Mouse (Mus musculus) T-helper 17 cell (primary cell): ENCODE measurements around the gene T.

Experiments
- in situ Hi-C, 2 experiments: fragments of 300-600 bp; cut with MboI, MseI; formaldehyde crosslinking; loops; 1 replicate in 1 of 2; 2 replicates in 1 of 2; pipeline ENCODE4 v1.15.1; 2025; ENCODE audit warnings: high pct_unique_total_duplicates in 2 of 2

T gene

DNA sequence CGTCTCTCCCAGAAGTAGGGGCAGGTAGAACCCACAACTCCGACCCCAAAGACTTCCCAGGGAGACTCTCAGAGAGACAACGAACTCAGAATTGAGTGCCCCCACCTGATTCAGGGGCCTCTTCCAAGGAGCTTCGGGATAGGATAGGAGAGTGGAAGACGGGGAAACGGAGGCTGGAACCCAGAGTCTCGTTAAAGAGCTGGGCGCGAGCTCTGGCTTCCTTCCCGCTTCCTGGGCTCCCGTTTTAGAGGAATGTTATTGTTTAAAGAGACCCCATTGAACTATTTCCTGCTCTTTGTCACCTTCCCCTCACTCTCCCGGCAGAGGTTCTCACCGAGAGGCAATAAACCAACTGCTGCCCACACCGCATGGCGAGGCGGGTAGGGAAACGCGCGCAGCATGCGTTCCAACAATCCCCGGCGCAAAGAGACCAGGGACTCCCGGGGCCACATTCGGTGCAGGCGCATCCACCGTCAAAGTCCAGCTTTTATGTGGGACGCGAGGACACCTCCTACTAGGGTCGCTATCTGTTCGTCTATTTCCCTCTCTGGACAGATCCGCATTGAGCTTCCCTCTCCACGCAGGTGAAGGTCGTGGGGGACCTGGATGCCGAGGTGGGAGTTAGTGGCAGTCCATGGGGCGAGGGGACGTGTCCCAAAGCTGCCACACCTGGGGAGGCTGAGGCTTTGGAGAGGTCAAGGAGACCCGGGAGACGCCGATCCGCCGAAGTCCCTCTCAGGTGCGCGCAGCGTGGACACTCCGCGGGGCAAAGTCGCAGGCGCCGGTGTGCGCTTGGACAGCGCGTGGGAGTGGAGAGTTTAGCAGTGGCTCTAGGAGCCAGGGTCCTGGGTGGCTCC lies 874 bp upstream of the T start:
- in situ Hi-C loops: no loop called here

DNA sequence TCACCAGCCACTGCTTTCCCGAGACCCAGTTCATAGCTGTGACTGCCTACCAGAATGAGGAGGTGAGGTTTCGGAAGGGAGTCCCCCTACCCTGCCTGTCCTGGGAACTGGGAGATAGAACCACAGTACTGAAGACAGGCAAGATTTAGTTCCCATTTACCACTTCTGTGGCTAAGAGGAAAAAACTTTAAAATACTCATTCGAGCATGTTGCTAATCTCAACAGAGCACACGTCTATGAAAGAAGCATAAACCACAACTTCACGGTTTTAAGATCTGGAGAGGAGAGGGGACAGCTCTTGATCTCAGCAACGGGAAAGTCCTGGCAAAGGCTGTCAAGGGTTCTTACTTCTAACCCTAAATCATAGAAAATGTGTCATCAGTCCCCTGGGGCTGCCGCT lies 2.0 kb downstream of the T start:
- in situ Hi-C loops: no loop called here

DNA sequence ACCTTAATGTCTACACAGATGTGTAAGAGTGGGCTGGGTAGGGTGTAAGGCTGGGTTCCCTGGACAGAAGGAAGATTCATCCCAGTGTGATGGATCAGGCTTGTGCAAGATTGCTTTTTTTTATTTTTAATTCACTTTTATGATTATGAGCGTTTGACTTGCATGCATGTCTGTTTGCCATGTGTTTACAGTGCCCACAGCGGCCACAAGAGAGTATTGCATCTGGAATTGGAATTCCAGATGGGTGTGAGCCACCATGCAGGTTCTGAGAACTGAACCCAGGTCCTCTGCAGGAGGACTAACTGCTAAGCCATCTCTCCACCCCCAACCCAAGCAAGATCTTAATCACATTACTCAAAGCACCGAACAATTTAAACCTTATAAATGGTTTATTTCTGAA lies 9.8 kb downstream of the T start:
- in situ Hi-C loops: no loop called here

GRCm38 (mm10) chr17:8447676-8448192 lies 13.5 kb downstream of the T start:
- in situ Hi-C loops: no loop called here

DNA sequence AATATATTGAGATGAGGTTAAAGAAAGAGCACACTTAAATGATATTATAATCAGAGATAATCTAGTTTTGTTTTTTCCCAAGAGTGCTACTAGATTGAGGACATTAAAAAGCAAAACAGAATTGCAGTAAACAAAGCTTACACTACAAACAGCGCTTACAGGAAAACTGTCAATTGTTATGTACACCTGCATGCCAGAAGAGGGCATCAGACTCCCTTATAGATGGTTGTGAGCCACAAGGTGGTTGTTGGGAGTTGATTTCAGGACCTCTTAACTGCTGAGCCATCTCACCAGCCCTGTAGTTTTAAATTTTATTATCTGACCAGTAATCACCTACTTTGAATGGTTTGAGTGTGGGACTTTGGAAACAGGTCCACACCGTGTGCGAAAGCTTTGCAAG lies 14.1 kb downstream of the T start:
- in situ Hi-C loops: no loop called here

DNA sequence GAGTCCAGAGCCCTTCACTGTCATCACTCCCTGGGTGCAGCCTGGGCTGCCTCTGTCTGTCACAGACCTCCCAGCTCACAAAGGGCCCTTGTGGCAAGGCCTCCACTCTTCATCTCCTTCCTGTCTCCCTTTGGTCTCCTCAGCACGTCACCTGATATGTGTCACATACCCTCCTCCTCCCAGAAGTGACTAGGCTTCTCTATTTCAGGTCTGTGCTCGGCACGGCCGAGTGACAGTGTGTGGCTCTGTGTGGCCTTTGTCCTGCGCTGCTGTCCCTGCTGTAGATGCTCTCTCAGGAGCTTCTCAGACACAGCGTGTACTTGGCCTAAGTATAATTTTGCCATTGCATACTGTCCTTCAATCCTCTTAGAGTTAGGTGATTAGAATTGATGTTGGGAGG lies 21.0 kb downstream of the T start:
- in situ Hi-C loops: no loop called here

GRCm38 (mm10) chr17:8455601-8456000 lies 21.4 kb downstream of the T start:
- in situ Hi-C loops: no loop called here

DNA sequence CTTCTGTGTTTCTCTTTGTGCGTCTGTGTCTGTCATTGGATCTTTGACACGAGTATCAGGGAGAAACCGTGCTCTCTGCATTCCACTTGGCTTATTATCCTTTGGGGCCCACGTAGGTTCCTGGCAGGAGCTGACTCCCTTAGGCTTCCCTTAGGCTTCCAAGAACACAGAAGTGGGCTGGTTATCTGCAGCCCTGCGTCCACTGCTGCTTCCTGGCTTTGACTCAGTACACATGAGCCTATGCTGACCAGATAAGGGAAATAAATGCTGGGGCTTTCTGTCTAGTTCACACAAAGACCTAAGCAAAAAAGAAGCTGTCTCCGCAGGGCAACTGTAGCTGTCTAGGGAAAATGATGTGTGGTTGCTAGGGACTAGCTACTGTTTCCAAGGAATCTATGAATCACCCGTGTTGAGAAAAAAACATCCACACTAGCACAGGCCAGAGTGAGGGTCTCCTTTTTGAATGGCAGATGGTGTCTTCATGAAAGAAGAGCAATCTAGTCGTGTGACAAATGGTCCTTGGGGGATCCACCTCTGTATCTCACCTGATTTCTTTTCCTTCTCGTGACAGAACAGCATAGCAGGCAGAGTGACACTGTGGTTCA lies 22.7 kb downstream of the T start:
- in situ Hi-C loops: no loop called here

- in situ Hi-C loops: loop anchor here in 1 of 2 experiments (5.0 kb wide), 1 partner anchor 1876 kb away; no protein-coding TSS in a partner anchor
Observed at GRCm38 (mm10) chr17:8461568-8461967, 27.3 kb downstream of the T start.

DNA sequence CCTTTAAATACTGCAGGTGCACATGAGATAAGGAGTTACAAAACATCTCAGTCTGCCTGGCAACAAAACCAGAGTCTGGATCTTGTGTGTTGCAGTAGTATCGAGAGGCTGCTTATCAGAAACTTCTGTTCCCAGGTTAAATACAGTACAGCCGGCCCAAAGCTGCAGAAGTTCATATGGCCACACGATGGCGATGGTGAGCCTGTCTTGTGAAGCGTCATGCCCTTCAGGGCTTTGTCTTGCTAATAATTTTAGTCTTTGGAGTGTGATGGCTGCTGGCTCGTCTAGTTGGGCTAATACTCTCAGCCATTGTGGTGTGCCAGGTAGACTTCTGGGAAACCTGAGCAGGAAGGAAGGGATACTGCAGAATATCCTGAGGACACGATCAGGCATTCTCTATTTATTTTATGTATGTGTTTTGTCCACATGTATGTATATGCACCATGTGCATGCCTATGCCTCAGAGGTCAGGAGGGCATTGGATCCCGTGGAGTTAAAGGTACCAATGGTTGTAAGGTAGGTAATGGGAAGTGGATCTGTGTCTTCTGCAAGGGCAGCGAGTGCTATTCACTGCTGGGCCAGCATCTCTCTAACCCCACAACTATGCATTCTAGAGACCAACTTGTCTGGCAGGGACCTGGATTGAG lies 29.4 kb downstream of the T start:
- in situ Hi-C loops: loop anchor here in 1 of 2 experiments (5.0 kb wide), 1 partner anchor 1874 kb away; no protein-coding TSS in a partner anchor

GRCm38 (mm10) chr17:8467771-8468170 lies 33.5 kb downstream of the T start:
- in situ Hi-C loops: loop anchor here in 1 of 2 experiments (5.0 kb wide), 1 partner anchor 130 kb away; no protein-coding TSS in a partner anchor

- in situ Hi-C loops: loop anchor here in 1 of 2 experiments (5.0 kb wide), 1 partner anchor 128 kb away; no protein-coding TSS in a partner anchor
Observed at GRCm38 (mm10) chr17:8468716-8469344, 34.6 kb downstream of the T start.

- in situ Hi-C loops: no loop called here
Observed at GRCm38 (mm10) chr17:8478554-8478953, 44.3 kb downstream of the T start.

DNA sequence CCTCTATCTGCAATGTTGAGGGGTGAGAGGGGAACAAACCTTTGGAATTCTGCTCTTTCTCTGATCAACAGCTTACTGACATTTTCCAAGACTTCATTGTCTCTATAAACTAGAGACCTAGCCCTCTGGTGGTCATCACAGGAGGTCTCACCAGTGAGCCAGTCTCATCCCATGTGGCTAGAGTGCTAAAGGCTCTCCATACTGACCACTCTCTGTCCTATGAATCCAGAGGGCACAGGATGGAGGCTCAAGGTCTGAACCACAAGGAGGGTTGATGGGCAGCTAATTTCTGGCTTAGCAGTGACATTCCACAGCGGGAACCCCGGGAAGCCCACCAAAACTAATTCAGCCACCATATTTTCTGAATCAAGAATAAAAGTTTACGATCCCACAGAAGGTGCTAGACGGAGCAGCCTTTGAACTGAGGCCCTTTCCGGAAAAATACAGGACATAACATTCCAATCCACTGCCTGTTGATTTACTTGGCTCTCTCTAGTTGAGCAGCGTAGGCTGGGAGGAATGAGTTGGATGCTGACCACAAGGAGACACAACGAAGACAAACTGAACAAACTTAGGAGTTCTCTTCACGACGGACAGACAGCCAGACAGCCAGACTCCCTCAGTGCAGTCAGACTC lies 45.4 kb downstream of the T start:
- in situ Hi-C loops: loop anchor here in 1 of 2 experiments (5.0 kb wide), 1 partner anchor 43 kb away; no protein-coding TSS in a partner anchor

DNA sequence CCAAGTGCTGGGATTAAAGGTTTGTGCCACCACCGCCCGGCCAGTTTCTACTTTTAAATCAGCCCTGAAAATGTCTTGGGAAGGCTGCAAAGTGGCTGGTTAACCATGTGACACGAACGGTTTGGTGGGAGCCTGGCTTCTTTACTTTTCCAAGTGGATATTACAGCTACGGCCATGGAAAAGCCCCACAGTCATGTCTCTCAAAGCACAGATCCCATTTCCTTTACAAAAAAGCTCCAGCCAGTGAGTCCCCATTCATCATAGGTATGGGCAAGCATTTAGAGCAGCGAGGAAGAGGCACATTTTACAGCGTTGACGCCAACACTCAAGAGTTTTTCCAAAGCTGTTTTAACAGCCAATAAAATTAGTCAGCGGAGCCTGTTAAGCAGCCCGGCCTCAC lies 47.6 kb downstream of the T start:
- in situ Hi-C loops: loop anchor here in 1 of 2 experiments (5.0 kb wide), 1 partner anchor 41 kb away; no protein-coding TSS in a partner anchor

- in situ Hi-C loops: loop anchor here in 1 of 2 experiments (5.0 kb wide), 1 partner anchor 39 kb away; no protein-coding TSS in a partner anchor
Observed at GRCm38 (mm10) chr17:8482876-8483275, 48.7 kb downstream of the T start.

- in situ Hi-C loops: loop anchor here in 1 of 2 experiments (5.0 kb wide), 1 partner anchor 38 kb away; no protein-coding TSS in a partner anchor
Observed at GRCm38 (mm10) chr17:8484246-8484645, 50.0 kb downstream of the T start.

GRCm38 (mm10) chr17:8485146-8485545 lies 50.9 kb downstream of the T start:
- in situ Hi-C loops: loop anchor here in 1 of 2 experiments (5.0 kb wide), 1 partner anchor 78 kb away; no protein-coding TSS in a partner anchor

DNA sequence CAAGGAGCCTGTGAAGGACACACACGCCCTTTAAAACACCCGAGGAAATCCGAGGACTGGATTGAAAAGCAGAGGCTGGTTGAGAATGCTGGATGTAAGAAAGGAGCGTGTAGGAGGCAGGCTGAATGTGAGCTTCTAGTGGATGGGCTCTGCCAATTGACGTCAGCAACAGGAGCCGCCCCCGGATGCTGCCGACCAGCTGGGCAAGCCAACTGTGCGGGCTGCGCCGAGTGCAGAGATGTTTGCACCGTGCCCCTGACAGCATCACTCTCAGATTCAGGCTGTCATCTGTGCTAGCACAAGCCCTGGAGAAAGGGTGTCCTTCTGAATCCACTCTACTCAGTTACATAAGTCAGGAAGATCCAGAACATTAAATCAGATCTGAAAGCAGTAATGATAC lies 53.6 kb downstream of the T start:
- in situ Hi-C loops: loop anchor here in 1 of 2 experiments (5.0 kb wide), 1 partner anchor 81 kb away; no protein-coding TSS in a partner anchor

DNA sequence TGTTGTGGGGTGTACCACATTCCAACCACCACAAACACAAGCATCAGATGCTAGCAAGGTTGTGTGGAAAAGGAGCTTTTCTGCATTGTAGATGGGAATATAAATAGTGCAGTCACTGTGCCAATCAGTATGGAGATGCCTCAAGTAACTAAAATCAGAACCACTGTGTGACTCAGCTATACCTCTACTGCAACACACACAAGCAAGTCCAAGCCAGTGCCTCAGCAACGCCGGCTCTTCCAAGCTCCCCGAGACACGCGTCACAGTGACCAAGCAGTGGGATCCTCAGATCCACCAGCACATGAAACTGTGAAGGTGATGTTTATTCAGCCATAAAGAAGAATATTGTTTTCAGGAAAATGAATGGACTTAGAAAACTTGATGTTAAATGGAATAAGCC lies 56.7 kb downstream of the T start:
- in situ Hi-C loops: no loop called here
